Mouse (Mus musculus) regulatory T cell (primary cell): ENCODE results near the gene Gm973.
"Not testable (repeated sequence)": the region's sequence is repeated elsewhere in the genome, so short reads cannot be mapped to it uniquely, and the experiment has no call there.

Source experiments
- in situ Hi-C: fragments of 300-600 bp; cut with MboI, MseI; formaldehyde crosslinking; loops from one replicate; pipeline ENCODE4 v1.15.1; 2025; ENCODE audit warnings: high pct_unique_total_duplicates

Gm973 gene

GRCm38 (mm10) chr1:59623325-59624017 is 107.4 kb downstream of the Gm973 start:
- in situ Hi-C loops = loop anchor here (5.0 kb wide), 1 partner anchor 371 kb away; no protein-coding TSS in a partner anchor

GRCm38 (mm10) chr1:59625410-59625809 is 109.3 kb downstream of the Gm973 start:
- in situ Hi-C loops = no loop called here

DNA sequence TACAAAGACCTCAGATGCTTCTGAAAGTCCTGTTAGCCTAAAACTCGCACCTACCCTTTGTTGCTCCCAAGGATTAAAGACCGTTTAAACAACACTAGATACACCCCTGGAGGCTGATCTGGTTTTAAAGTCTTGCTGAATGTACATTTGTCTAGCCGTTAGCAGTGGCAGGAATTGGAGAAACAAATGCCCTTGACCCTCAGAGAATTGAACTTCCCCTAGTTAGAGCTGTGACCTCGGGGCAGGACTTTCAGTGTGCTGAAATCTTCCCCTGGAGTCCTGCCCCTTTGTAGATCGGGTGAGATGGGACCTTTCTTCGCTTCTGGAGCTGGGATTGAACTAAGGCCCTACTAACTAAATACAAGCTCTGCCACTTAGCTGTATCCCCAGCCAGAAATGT is 113.1 kb downstream of the Gm973 start:
- in situ Hi-C loops = no loop called here

DNA sequence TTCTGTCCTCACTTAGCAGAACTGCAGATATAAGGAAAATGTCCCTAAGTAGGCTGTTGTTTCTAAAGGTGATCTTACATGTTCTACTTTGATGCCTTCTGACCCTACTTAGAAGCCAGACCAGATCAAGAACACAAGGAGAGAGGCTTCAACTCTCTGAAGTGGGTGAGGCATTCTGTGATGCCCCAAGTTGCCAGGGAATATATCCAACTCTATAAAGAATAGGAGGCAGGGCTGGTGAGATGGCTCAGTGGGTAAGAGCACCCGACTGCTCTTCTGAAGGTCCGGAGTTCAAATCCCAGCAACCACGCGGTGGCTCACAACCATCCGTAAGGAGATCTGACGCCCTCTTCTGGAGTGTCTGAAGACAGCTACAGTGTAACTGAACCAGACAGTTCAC is 114.3 kb downstream of the Gm973 start:
- in situ Hi-C loops = not testable (repeated sequence)

DNA sequence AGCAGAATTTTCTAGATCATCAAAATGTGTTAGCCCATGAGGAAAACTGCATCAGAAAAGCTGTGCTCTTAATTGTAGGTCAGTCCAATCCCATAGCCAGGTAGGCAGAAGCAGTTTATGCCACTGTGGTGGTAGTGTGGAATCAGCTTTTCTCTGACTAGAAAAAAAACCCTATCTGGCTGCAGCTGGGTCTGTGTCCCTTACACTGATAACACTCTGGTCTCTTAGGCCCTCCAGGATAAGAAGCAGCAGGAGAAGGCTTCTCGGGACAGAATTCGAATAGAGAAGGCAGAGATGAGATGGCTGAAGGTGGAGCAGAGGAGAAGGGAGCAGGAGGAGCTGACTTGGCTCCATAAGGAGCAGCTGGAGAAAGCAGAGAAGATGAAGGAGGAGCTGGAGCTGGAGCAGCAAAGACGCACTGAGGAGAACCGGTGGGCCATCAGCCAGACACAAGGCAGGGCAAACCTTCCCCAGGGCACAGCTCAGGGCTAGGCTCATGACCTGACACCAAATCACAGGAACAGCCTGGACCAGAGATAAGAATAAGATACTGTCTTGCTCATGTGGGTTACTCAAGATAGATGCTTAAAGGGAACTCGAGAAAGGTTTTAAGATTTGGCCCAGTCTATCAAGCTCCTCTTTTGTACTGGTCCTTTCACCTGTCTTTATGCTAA is 116.1 kb downstream of the Gm973 start:
- in situ Hi-C loops = no loop called here

- in situ Hi-C loops = no loop called here
Observed at GRCm38 (mm10) chr1:59633056-59633455, 117.0 kb downstream of the Gm973 start.

- in situ Hi-C loops = no loop called here
Observed at GRCm38 (mm10) chr1:59636349-59636748, 120.3 kb downstream of the Gm973 start.

DNA sequence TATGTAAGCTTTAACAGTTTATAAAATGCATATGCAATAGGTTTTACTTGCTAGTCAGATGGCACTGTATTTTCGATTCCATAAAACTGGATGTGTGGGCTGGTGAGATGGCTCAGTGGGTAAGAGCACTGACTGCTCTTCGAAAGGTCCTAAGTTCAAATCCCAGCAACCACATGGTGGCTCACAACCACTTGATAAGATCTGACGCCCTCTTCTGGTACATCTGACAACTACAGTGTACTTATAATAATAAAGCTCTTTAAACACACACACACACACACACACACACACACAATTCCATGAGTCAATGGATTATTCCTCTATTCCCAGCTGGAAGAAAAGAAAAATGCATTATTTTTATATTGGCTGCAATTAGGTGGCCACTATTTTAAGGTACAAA is 122.3 kb downstream of the Gm973 start:
- in situ Hi-C loops = no loop called here

- in situ Hi-C loops = no loop called here
Observed at GRCm38 (mm10) chr1:59642488-59642887, 126.4 kb downstream of the Gm973 start.

- in situ Hi-C loops = not testable (repeated sequence)
Observed at GRCm38 (mm10) chr1:59646502-59646901, 130.4 kb downstream of the Gm973 start.

DNA sequence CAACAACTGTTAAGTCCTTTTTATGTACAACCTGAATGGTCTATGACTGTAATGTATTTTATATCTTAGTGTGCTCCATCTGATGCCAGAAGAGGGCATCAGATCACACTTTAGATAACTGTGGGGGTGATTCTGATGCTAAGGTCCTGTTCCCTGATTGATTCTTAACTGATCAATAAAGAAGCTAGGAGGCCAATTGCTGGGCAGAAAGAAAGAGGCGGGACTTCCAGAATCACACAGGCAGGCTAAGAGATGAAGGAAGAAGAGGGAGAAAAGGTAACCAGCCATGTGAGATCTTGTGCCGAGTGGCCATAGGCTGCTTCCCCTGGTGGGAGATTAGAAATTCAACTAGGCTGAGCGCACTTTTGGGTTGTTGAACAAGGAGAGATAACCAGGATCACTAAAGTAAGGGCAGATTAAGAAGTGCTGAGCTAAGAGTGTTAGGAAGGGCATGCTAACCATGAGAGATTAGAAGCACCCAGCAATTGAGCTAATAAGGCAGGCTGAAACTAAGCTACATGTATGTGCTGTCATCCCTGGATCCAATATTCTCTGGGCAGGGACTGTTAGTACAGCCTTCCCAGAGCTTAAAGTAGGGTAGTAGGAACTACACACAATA is 135.2 kb downstream of the Gm973 start:
- in situ Hi-C loops = loop anchor here (25.0 kb wide), 1 partner anchor 1111 kb away; no protein-coding TSS in a partner anchor

DNA sequence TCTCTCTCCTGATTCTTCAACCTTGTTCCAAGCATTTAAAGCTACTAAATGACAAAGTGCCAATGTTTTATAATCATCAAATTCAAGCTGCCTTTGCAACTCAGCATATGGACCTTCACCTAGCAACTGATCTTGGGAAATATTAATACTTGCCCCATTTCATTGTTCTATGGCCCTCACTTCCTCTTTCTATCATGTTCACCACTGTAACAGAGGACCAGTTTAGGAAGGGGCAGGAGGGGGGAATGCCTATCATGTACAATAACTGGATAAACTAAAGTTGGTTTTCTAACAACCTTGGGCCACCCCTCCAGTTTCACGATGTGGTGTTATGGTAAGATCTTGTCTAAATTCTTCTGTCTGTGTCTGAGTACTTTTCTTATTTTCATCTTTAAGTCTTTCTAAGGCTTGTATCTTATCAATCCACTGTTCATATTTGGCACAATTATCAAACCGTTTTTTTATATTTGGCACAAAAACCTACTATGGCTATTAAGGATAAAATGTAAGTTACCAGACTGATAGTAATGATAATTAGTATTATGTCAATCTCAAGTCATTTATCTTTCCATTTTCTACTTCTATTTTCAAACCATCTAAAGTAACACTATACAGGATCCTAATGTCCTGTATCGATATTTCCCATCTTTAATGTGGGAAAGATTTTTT is 137.3 kb downstream of the Gm973 start:
- in situ Hi-C loops = loop anchor here (25.0 kb wide), 1 partner anchor 1109 kb away; no protein-coding TSS in a partner anchor

DNA sequence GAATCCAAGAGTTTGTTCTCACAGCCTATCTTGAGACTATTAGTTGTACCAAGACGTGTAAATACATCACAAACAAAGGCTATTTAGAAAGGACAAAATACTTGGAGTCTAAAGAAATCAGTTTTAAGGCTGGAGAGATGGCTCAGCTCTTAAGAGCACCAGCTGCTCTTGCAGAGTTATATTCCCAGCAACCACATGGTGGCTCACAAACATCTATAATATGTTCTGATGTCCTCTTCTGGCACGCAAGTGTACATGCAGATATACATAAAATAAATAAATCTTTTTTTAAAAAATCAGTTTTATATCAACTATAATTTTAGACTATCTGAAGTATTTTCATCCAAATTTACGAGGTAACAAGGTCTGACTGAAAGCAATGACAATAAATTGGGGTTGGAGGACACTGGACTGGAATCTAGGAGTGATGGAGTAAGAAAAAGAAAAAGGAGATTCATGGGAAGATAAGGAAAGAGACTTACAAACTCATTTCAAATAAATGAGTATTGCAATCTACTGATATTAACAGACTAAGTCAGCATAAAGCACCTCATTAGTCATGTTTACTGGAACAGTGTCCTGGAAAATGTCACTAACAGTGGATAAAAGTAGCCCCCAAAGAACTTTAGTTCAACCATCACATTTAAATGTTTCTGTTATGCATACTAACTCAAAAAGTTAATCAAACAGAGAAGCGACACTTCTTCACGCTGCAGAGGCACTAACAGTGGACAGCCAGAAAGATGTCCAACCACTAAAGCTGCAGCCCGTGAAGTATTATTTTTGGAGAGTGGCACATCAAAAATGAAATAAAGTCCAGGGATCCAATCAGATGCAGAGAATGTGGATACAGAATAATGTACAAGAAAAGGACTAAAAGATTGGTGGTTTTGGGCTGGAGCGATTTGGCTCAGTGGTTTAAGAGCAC is 140.4 kb downstream of the Gm973 start:
- in situ Hi-C loops = loop anchor here (25.0 kb wide), 1 partner anchor 1106 kb away; no protein-coding TSS in a partner anchor

DNA sequence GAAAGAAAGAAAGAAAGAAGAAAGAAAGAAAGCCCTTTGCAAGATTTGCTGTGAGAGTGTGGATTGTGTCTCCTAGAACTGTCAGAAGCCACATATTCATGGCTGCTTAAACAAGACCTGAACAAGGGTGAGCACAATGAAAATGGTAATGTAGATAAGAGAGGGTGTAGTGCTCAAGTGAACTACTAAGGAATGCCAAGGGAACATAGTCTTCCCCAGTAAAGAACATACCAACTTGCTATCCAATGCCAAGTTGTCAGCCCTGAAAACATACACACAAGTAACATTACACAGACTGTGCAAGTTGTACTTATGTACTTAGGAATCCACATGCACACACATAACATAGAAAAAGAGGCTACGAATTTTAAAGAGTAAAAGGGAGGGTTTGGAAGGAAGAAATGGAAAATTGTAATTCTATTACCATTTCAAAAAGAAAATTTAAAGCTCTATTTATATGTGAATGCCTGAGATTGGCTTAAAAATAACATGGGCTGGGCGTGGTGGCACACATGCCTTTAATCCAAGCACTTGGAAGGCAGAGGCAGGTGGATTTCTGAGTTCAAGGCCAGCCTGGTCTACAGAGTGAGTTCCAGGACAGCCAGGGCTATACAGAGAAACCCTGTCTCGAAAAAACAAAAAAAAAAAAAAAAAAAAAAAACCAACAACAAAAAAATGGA is 147.5 kb downstream of the Gm973 start:
- in situ Hi-C loops = loop anchor here (25.0 kb wide), 1 partner anchor 1099 kb away; no protein-coding TSS in a partner anchor

DNA sequence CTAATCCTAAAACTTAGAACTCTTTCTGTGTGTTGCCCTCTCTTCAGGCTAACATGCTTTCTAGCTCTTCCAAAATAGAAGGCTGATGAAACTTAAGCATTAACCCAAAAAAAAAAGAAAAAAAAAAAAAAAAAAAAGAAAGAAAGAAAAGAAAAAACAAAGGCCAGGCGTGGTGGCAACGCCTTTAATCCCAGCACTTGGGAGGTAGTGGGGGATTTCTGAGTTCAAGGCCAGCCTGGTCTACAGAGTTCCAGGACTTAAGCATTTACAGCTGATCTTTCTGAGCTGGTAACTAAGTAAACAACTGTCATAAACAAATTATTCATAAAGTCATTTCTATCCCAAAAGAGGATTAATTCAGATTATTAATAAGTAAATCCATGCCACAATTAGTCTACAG is 152.8 kb downstream of the Gm973 start:
- in situ Hi-C loops = loop anchor here (25.0 kb wide), 1 partner anchor 1093 kb away; no protein-coding TSS in a partner anchor

GRCm38 (mm10) chr1:59669962-59670630 is 154.0 kb downstream of the Gm973 start:
- in situ Hi-C loops = loop anchor here (10.0 to 25.0 kb wide), 2 partner anchors 1092 to 1245 kb away; partner anchors contain the start of gene Clk1

GRCm38 (mm10) chr1:59670641-59671168 is 154.6 kb downstream of the Gm973 start, which contains the start of gene Sumo1:
TSS of gene Sumo1 (minus strand) at chr1:59670834.
- in situ Hi-C loops = loop anchor here (10.0 to 25.0 kb wide), 2 partner anchors 1092 to 1246 kb away; partner anchors contain the start of gene Clk1

DNA sequence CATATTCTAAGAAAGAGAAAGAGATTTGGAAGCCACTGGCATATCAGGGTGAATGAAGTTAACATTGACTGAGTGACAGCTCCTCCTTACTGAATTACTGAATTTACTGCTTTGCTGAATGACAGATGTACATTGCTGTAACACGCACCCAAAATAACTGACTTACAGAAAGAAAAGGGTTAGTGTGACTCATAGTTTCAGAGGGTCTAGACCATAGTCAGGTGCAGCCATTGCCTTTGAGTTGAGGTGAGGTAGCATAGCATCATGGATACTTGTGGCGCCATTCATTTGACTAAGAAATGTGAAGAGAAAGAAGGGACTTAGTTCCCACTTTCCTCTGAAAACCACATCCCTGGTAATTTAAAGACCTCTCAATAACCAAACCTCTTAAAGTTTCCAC is 157.6 kb downstream of the Gm973 start:
- in situ Hi-C loops = loop anchor here (10.0 to 25.0 kb wide), 2 partner anchors 1089 to 1249 kb away; partner anchors contain the start of gene Clk1
